ENCODE assay signal across 23 mouse cellular contexts in genomic region chr2:167995870-167996635, GRCm38 (mm10). TPM values are rescaled to one million over a fixed set of nuclear protein-coding genes. Genes with fewer than 3 reads are reported as not detected.
A peak's percentile ranks its signal among the peaks of the same experiment; 100 is the strongest.
DNase-seq lines count a peak whose midpoint lies in the region; ATAC-seq and TF ChIP-seq lines count a peak whose summit lies in the region.
"Had no signal": no experiment of that assay in that cellular context is flagged by ENCODE, and none has a peak within 500 bp of the region (broad histone marks: within the 10 kb centered on the region; RNA-seq: fewer than 3 reads in every experiment).

No protein-coding gene starts in this region.

- no peaks in the 10 kb centered on the region for H3K36me3 ChIP-seq in heart, embryonic 13.5 days
- no peaks in the 10 kb centered on the region for H3K36me3 ChIP-seq in heart, embryonic 11.5 days (ENCODE audit: control insufficient read depth, insufficient read depth, low read length)
- H3K36me3 ChIP-seq in stomach, postnatal 0 days (ENCODE audit: control insufficient read depth, insufficient read depth, low read length) = no peaks in the 10 kb centered on the region
- H3K36me3 ChIP-seq: hindbrain, embryonic 10.5 days; midbrain, embryonic 13.5 days had no signal

- H3K9me3 ChIP-seq in heart, embryonic 13.5 days = no peaks in the 10 kb centered on the region
- no peaks in the 10 kb centered on the region; the same call in 1 of the 2 replicates for H3K9me3 ChIP-seq in heart, embryonic 11.5 days (replicated peaks; ENCODE audit: control insufficient read depth, low read length)
- H3K9me3 ChIP-seq in stomach, postnatal 0 days (ENCODE audit: control insufficient read depth, low read length) = no peaks in the 10 kb centered on the region
- H3K9me3 ChIP-seq: limb, embryonic 15.5 days had no signal

- H3K4me3 ChIP-seq in heart, embryonic 13.5 days = no peak overlapping the region
- H3K4me3 ChIP-seq in heart, embryonic 11.5 days (ENCODE audit: low read depth, low read length) = no peak overlapping the region
- H3K4me3 ChIP-seq in stomach, postnatal 0 days (ENCODE audit: low read depth, low read length) = no peak overlapping the region
- H3K4me3 ChIP-seq: hindbrain, embryonic 10.5 days; limb, embryonic 15.5 days; megakaryocyte, embryonic 14.5 days; midbrain, embryonic 13.5 days had no signal

- H3K27me3 ChIP-seq in heart, embryonic 13.5 days (replicated peaks) = peaks cover 11% of the 10 kb centered on the region; the same call in 1 of the 2 replicates
- H3K27me3 ChIP-seq in heart, embryonic 11.5 days (ENCODE audit: control insufficient read depth, insufficient read depth, low read length) = no peaks in the 10 kb centered on the region; the same call in 1 of the 2 replicates
- H3K27me3 ChIP-seq in stomach, postnatal 0 days (ENCODE audit: control insufficient read depth, insufficient read depth, low read length) = no peaks in the 10 kb centered on the region
- H3K27me3 ChIP-seq: megakaryocyte, embryonic 14.5 days; midbrain, embryonic 13.5 days had no signal

- peak overlapping the region; percentile 2; the same call in 1 of the 2 replicates for H3K9ac ChIP-seq in heart, embryonic 13.5 days
- H3K9ac ChIP-seq in heart, embryonic 11.5 days (ENCODE audit: low read depth, low read length) = no peak overlapping the region
- no peak overlapping the region for H3K9ac ChIP-seq in stomach, postnatal 0 days (ENCODE audit: low read length)
- H3K9ac ChIP-seq: forebrain, postnatal 0 days; limb, embryonic 15.5 days; midbrain, embryonic 13.5 days had no signal

- peak; percentile 35 for TF ChIP-seq CTCF in stomach, postnatal 0 days (IDR thresholded peaks at IDR 0.05; ENCODE audit: low read depth)

- 51% methylated on average over 19 of the region's 19 CpGs for WGBS in heart, embryonic 13.5 days
- WGBS in heart, embryonic 11.5 days (ENCODE audit: insufficient replicate concordance) = 53% methylated on average over 19 of the region's 19 CpGs
- WGBS in stomach, postnatal 0 days = 49% methylated on average over 19 of the region's 19 CpGs

- H3K27ac ChIP-seq in heart, embryonic 13.5 days (replicated peaks) = no peak overlapping the region
- no peak overlapping the region for H3K27ac ChIP-seq in heart, embryonic 11.5 days (ENCODE audit: low read depth, low read length)
- H3K27ac ChIP-seq in stomach, postnatal 0 days (replicated peaks) = no peak overlapping the region
- H3K27ac ChIP-seq: hindbrain, embryonic 10.5 days; limb, embryonic 15.5 days; midbrain, embryonic 13.5 days had no signal

- H3K4me1 ChIP-seq in heart, embryonic 13.5 days = peaks cover 23% of the 10 kb centered on the region
- peaks cover 14% of the 10 kb centered on the region for H3K4me1 ChIP-seq in heart, embryonic 11.5 days (ENCODE audit: control insufficient read depth, insufficient read depth, low read length)
- H3K4me1 ChIP-seq in stomach, postnatal 0 days (replicated peaks; ENCODE audit: control insufficient read depth, insufficient read depth) = no peaks in the 10 kb centered on the region
- H3K4me1 ChIP-seq: midbrain, embryonic 13.5 days had no signal

- TF ChIP-seq EP300 in stomach, postnatal 0 days (optimal IDR thresholded peaks at IDR 0.05) = no peak

- peak; percentile 45 for DNase-seq in thymus, postnatal 14 days
- DNase-seq in thymus, postnatal 0 days (ENCODE audit: low spot score) = no peak
- no peak for DNase-seq in stomach, postnatal 0 days (ENCODE audit: low spot score)
- no peak for DNase-seq in adrenal gland, postnatal 36 days
- no peak for DNase-seq in left cerebral cortex, postnatal 36 days (ENCODE audit: low spot score in 2 of 2)
- DNase-seq: adrenal gland, postnatal 14 days; cerebellum, adult 11 months; cerebellum, adult 9-11 months; forebrain, postnatal 0 days; gastrocnemius, postnatal 25 days; kidney, postnatal 4 days; left cerebral cortex, postnatal 4 days; lung, postnatal 10 days; thymus, postnatal 25 days had no signal

- intact Hi-C loops in left cerebral cortex, postnatal 36 days (cut with DNase I) = no loop called here

- ATAC-seq in heart, embryonic 13.5 days (ENCODE audit: extremely low read depth, insufficient number of reproducible peaks, low FRiP score, low TSS enrichment) = no peak
- no peak for ATAC-seq in heart, embryonic 11.5 days (replicated peaks; ENCODE audit: insufficient number of reproducible peaks, low FRiP score, low TSS enrichment)
- peak; percentile 49 for ATAC-seq in granulocyte monocyte progenitor cell, adult 5-6 weeks (replicated peaks; ENCODE audit: poor library complexity, severe bottlenecking)
- ATAC-seq in stomach, postnatal 0 days (ENCODE audit: low FRiP score, low TSS enrichment) = no peak; the same call in 1 of the 2 replicates
- ATAC-seq: forebrain, postnatal 0 days; hindbrain, embryonic 16.5 days; intestine, postnatal 0 days; midbrain, embryonic 13.5 days had no signal

- no peak overlapping the region for H3K4me2 ChIP-seq in heart, embryonic 13.5 days
- H3K4me2 ChIP-seq in heart, embryonic 11.5 days = no peak overlapping the region
- H3K4me2 ChIP-seq in stomach, postnatal 0 days (replicated peaks; ENCODE audit: low read depth) = no peak overlapping the region
- H3K4me2 ChIP-seq: limb, embryonic 15.5 days; midbrain, embryonic 13.5 days had no signal

RNA-seq across cellular contexts. Expression of gene Ripor3, which starts 14.4 kb away (rescaled TPM):
- 0.67 and 1.2 TPM in 2 replicates for polyA plus RNA-seq in heart, embryonic 13.5 days (2015; fragmentation: Nextera tagmentation; extraction: Ambion mirVana)
- polyA plus RNA-seq in heart, embryonic 11.5 days (2014; fragmentation: Nextera tagmentation; extraction: Ambion mirVana) = 0.97 and 2.1 TPM in 2 replicates
- polyA plus RNA-seq in thymus, postnatal 0 days (2015; fragmentation: Nextera tagmentation; extraction: Ambion mirVana) = 0.18 and 0.30 TPM in 2 replicates
- total RNA-seq in granulocyte monocyte progenitor cell, adult 5-6 weeks (2014; fragmentation: Nextera tagmentation) = not detected in 2 replicates
- total RNA-seq in granulocyte monocyte progenitor cell, adult 5-6 weeks (2017) = not detected in 2 replicates
- polyA plus RNA-seq in stomach, postnatal 0 days (2015; fragmentation: Nextera tagmentation; extraction: Ambion mirVana) = 3.0 and 3.2 TPM in 2 replicates
- total RNA-seq in adrenal gland, postnatal 36 days (2021) = 1 to 10 TPM; 2.1 TPM
- total RNA-seq in left cerebral cortex, postnatal 36 days (2021) = 1 to 10 TPM in 1 of 2 experiments, under 1 TPM in 1; 0.32 to 1.7 TPM
